Mouse (Mus musculus) gastrocnemius, adult 18-20 months (tissue): ENCODE measurements around the gene Slc12a1. TPM values are rescaled to one million over a fixed set of nuclear protein-coding genes. Genes with fewer than 3 reads are reported as not detected.
A peak's percentile ranks its signal among the peaks of the same experiment; 100 is the strongest.

Experiments
- DNase-seq: peaks from one replicate; pipeline ENCODE4 v3.0.0; 2021; ENCODE audit warnings: low spot score
- total RNA-seq, 2 experiments: library from RNA; stranded (reverse); gene quantifications; 2 replicates each; pipeline ENCODE4 v1.2.3; 2021

The Slc12a1 gene
- total RNA-seq, 2 experiments from 2014 or later, result not detected

DNA sequence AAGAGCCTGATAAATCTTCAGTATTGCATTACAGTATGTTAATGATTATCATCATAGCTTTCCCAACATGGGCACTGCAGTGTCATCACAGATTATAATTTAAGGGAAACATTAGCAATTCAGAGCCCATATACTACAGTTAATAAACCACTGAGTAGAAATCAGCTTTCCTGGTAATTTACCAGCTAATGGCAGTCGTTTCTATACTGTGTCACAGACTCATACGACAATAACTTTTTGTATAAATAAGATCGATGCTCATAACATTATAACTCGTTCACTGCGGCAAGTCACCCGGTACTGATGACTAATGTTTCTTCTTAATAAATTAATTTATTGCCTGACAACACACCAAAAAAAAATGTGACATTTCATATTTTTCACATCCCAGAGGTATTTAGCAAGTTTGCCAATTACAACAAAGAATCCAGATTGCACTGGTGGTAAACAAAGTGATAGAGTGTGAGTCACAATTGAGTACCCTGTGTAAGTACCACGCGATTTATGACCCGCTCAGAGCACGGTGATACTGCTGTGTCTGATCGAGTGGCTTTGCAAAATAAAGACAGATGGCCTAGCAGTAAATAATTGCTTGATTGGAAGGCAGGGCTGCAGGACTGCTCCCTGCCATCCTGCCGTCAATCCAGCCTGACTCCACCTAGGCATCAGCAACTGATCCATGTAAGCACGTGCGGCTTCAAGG lies 56.7 kb downstream of the Slc12a1 start:
- no peak for DNase-seq

DNA sequence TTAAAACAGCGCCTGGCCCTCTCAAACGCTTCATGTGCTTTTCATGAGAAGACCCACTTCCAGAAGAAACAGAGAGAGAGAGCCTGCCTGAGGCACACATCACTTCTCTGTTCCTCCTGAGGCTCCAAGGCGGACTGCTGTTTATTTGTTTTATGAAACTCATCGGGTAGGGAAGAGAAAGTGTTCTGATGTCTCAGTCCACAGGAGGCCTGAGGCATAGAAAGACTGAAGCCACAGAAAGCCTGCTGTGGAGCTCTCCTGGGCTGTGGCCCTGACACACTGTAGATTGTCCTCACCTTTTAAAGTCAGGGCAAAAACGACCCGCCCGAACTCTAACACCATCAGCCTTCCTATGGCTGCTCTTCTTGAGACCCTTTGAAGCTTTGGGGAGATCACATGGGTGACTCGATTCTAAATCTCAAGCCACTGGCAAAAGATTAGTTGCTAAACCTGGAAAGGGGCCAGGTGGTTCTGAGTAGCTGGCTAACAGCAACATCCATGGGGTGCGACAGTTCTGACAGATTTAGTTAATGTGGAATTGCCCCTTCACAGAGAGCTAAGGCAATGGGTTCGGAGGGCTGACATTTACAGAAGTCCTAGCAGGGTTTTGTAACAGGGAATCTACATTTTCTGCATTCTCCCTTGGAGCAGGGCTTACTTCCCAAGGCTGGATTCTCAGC lies 59.7 kb downstream of the Slc12a1 start:
- no peak for DNase-seq

DNA sequence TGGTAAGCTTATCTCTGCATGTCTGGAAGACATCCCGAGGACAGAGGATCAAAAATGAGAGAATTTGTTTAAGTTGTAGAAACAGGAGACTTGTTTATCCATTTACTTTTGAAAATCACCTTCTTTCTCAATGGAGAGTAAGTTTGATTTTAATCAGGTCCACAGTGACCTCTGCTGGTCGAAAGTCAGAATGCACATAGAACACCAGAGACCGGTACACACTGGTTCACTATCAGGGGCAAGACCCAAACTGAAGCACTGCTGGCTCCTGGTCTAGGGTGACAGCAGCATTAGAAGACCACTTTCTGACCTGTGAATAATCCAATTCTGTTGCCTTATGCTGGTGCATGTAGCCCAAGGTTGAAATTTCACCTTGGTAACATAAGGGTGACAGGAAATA lies 62.3 kb downstream of the Slc12a1 start:
- DNase-seq, result peak; percentile 60

DNA sequence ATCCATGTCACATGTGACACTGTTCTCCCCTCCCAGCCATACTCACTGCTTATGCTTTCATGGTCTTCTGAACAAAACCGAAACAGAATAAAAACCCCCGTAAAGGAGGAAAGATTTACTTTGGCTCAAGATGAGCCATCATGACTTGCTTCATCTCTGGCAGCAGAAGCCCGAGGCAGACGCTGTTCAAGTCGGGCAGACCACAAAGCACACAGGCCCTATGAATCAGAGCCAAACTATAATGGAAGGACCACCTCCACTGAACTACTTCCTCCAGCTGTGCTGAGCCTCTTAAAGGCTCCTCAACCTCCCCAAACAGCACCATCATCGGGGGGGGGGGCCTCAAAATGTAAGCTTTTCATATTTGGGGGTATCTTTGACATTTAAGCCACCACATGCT lies 65.0 kb downstream of the Slc12a1 start:
- no peak for DNase-seq

DNA sequence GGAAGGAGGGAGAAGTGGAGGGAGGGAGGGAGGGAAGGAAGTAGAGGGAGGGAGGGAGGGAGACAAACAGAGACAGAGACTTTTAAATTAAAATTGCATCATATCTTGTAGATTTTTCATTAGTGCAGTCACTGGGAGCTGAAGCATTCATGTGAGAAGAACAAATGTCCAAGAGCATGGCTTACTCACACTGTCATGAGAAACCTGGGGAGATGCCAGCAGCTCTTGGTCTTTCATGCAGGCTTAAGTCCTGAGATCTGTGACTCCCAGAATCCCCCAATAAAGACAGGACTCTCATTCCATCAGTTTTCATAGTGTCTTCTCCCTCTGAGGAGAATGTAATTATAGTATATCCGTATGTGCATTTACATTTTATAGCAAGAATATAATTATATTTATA lies 66.3 kb downstream of the Slc12a1 start:
- no peak for DNase-seq

DNA sequence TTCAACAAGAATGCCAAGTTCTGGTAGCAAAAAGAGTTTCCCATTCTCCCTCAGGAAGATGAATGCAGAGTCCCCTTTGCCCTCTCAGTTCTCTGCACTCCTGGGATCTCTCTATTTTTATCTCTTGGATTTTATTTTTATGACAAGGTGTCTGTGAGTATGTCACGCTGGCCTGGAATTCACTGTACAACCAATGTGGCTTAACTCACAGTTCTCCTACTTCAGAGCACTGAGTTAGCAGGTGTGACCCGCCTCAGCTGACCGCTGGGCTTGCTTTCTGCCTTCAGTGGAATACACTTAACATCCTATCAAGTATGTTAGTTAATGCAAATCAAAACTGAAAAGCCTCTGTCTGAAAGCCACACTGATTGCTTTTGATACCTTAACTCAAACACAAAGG lies 67.0 kb downstream of the Slc12a1 start:
- no peak for DNase-seq

DNA sequence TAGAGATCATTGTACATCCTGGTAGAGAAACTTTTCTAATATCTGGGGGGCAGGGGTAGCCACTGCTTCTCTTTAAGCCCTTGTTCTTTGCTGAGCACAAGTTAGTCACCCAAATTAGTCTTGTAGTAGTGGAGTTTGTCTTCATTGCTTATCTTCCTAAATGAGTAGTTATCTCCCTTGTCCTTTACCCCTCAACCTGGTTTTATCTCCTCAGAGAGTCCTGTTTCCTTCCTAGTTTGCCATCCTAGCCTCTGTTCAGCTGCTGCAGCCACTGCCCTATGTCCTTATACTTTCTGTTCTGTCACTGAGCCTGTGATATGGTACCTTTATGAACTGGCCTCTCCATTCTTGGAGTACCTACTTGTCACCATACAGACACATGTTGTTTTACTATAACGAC lies 69.4 kb downstream of the Slc12a1 start:
- DNase-seq, result no peak

DNA sequence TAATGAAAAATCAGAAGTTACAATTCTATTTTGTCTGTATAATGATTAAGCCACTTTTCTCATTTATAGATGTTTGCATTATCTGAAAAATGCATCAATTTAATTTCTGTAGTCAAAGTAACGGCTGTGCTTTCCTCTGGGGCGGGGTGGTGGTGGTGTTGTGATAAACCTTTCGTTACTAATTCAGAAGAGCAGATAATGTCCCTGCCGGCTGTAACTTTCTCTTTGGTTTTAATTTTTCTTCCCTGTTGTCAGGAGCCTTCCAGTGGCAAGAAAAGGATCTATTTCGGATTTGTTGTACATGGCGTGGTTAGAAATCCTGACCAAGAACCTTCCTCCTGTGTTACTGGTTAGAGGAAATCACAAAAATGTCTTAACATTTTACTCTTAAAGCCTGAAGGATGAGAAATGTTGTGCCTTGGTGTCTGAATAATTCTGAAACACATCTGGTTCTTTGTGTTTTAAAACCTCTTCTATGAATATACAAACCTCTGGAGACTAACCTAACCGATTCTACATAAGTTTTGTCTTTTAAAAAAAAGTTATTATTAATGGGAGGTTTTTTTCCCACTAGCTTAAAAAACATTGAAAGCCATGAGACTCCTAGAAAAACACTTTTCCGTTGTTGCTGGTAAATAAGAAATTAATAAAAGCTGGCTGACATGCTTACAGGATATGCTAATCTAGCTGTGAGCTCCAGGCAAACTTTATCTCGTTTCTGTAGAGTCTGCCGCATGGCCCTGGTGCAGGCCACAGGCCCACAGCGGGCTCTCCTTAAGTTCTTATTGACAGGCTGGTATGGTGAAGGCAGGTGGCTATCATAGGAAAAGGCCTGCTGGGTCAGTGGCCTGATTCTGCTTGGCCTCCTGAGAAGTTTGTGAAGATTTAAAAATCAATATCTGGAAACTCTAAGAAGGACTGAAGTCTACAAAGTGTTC lies 76.4 kb downstream of the Slc12a1 start:
- DNase-seq, result no peak

DNA sequence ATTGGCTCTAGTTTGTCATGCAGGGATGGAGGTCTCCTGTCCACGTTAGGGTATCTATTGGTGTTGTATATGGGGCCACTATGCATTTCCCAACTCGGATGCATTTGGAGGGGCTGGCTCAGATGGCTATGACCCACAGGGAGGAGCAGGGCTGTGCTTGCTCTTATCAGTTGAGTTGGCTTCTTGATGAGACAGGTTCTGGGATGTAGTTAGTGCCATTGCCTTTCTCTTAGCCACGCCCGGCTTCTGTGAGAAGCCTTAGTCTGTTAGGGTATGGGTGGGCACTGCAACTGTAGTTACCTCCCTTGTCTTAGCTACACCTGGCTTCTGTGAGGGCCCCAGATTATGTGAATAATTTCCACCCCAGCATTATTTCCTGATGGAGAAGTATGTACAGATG lies 79.9 kb downstream of the Slc12a1 start:
- DNase-seq, result no peak

DNA sequence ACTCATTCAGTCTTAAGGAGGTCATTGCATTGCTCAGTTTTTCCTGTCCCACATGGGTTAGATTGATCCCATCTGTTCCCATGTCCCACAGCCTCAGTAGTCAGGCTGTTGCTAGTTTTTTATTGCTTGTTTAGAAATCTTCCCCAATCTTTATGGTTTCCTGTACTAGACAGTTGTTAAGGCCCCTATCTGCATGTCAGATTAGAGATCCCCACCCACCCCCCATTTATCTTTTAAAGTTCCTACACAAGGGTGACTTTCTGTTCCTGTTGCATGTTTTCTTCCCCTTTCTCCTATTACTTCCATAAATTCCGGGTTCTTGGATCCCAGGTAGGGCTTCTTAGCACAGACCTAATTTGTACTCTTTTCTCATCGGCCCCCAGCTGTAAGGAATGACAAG lies 81.2 kb downstream of the Slc12a1 start:
- DNase-seq, result no peak

DNA sequence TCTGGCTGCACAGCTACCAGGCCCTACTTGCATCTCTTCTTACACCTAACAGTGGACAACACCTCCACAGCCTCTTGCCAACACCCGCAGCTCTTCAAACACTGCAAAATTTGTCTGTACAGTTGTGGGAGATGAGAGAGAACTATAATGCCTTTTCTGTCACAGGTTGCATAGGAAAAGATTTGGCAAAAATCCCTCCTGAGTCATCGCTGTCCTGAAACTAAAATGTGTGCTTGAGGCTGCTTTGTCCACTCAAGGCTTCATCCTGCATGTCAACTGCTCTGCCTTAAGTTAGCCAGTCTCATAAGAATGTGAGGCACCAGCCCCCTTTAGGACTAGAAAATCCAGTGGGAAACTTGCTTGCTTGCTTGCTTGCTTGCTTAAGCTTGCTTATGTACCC lies 81.7 kb downstream of the Slc12a1 start:
- DNase-seq, result no peak

DNA sequence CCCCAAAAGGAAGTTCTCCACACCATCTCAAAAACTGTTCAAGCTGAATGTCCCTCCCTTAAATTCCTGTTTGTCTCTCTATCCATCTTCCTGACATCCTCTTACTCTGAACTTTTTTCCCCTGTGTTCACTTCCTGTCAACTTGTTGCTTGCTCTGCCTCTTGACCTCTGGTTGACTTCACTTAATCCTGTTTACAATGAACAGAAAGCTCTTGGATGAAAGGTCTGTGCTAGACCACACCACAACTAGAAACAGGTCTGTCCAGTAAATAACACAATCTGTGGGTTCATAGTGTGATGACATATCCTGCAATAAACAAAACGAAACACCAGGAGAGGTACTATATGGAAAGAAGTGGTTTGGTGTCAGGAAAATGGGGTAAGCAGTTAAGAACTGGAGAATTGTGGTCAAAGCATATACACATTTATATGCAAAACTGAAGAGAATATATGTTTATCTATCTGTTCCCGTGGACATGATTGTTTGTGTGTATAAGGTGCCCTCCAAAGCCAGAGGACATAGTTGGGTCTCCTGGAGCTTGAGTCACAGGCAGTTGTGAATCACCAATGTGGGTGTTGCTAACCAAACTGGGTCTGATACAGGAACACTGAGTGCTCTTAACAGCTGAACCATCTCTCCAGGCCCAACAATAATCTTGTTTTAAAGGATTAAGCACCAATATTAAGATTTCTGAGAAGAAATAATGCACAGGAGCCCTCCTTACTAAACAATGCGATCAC lies 93.4 kb downstream of the Slc12a1 start:
- no peak for DNase-seq

DNA sequence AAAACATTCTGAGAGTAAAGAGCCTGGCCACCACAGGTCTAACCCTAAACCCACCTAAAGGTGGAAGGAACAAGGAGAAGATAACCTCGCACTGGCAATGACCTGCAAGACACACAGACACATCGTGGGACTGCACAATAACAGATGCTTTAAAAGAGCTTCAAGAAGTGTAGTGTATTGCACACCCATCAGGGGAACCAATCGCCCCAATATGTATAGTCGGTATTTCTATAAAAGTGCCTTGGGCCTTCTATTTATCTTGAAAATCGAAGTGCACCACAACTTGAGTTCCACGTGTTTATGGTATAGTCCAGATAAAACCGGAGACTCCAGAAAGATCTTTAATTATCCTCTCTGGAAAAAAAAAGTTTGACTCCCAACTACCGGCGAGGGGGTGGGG lies 94.4 kb downstream of the Slc12a1 start:
- no peak for DNase-seq

DNA sequence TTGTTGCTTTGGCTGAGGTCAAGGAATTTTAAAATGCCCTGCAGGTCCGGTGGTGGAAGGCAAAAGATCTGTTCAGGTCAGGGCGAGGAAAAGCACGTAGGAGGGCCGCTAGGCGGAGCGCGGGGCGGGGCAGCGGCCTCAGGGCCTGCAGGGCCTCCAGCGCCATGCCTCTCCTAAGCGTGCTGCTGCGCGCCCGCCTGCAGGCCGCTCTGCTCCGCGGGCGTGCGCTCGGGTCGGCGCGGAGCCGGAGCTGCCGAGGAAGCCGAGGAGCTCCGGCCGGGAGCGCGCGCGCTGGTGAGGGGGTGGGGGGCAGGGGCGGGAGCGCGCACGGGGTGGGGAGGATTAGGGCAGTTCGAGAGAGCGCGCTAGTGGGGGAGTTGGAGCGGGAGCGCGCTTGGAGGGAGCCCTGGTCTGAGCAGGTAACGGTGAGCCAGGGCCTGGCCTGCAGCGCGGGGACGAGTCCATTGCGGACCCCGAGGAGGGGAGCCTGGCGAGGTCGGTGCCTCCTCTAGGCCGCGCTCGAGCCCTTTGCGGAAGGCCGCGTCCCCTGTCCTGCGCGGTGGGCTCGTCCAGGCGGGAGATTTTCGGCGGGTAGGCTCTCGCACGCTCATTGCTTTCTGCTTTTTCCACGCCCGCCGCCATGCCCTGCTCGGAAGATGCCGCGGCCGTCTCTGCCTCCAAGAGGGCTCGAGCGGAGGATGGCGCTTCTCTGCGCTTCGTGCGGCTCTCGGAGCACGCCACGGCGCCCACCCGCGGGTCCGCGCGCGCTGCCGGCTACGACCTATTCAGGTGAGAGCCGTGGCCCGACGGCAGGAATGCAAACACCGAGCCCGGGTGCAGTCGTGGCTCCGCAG lies 95.0 kb downstream of the Slc12a1 start, which contains the start of gene Dut:
Dut (plus strand) TSS at position 83 of the 854 bp plus-strand sequence.
- peak; percentile 90 for DNase-seq

DNA sequence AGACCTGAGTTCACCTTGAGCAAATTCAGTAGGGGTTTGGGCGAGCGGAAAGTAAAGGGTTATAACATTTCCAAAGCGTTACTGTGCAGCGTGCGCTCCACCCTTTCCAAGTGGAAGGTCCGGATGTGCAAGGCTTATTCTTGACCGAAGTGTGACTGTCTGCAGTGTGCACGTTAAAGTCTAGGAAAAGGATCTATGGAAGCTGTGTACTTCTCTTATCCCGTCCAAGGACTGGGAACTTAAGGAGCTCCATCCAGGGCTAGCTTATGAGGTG lies 95.6 kb downstream of the Slc12a1 start:
- DNase-seq, result no peak

DNA sequence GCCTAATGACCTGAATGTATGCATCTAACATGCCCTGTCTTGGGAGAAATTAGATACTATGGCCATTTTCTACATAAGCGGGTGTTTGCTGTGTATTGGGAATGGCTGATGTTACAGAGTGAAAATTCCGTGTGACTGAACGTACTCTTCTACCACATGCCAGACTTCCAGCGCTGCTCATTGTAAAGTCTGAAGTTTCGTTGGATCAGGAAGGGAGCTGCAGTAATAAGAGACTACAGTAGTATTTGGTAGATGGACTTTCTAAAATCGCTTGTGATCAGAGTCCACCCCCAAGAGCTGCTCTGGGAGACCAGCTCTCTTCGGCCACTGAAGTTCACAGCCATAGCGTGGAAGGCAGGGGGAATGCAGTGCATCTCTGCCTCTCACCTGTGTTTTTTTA lies 96.0 kb downstream of the Slc12a1 start:
- DNase-seq, result no peak

DNA sequence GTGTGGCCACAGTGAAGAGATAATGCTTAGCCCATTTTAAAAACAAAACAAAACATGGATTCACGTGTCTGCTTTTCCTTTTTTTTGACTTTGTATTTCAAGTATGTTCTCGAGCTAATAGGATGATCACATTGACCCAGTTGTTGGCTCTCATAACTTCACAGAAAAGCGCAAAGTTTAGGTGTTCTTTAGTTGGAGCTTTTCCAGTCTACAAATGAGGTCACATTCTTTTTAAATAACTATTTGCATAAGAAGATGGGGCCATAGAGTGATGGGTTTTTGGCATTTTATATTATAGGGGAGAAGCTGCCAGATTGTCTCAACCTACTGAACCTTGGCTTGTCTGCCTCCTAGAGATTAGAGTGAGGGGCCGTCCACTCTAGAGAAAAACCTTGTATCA lies 97.0 kb downstream of the Slc12a1 start:
- no peak for DNase-seq

DNA sequence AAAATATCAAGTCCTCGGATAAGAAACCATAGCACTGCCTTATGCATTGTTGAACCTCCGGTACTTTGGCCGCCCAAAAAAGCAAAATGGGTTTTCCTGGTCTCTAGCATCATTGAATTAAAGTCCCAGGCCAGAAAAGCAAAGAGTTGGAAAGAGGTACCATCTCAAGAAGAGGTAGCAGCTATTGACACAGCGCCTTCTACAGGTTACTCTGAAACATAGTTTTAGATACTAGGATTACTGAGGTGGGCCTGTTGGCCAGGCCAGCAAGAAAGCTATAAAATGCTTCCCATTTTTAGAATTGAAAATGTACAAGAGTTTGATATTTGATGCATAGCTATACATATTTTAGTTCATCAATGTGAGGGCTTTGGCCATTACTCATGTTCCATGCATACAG lies 97.6 kb downstream of the Slc12a1 start:
- DNase-seq, result no peak

DNA sequence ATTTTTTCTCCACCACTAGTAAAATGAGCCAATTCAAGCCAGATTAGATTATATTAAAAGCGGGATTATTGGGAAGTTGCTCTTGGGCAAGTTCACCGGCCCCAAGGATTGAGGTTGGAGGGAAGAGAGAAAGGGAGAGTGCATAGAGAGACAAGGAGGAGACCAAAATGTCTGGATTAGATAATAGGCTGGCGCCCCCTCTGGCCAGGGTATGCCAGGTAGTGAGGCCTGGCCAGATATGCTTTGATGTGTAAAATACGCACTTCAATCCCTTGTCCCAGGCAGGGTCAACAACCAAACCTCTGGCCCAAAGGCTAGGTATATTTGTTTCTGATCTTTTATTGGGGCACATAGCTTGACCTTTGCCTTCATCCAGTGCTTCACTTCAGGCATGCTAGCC lies 99.5 kb downstream of the Slc12a1 start:
- DNase-seq, result no peak

DNA sequence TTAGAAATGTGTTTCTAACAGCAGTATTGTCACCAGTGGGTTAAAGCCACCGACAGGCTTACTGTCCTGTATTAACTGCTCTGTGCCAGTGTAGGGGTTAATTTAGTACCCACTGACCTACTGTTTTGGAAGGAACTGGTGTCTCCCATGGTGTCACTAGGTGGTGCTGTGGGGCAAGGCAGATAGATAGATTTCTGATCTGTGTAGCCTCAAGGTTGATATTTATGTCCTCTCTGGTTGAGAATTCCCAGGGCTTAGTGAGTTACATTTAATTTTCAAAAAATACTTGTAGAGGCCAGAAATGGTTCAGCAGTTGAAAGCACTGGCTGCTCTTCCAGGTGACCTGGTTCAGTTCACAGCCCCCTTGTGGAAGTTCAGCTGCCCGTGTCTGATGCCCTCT lies 100.0 kb downstream of the Slc12a1 start:
- peak; percentile 52 for DNase-seq

DNA sequence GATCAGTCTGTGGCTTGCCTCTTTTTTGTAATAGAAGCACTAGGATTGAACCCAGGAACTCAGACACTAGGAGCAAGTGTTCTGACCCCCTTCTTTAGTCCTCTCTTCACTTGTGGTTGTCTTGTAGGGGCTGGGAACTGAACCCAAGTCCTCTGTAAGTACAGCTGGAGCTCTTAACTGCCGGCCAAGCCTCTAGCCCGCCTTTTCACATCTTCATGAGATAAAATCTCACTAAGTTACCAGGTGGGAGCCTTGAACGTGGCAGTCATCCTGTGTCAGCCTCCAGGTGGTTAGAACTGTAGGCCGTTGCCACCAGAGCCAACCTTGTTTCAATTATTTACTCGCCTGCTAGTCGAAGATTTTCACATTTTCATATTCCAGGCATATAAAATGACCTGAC lies 101.4 kb downstream of the Slc12a1 start:
- DNase-seq, result no peak
